Mouse (Mus musculus) hindlimb bud, embryonic 11.5 days (tissue): ENCODE data around the gene Aacs.

Experiments used
- DNase-seq: peaks from one replicate; pipeline ENCODE4 v3.0.0-alpha.2; 2012; ENCODE audit warnings: low read depth, low spot score; ENCODE audit errors: extremely low spot score

Aacs gene

GRCm38 (mm10) chr5:125532545-125533224 lies 57.1 kb downstream of the Aacs start:
- no peak for DNase-seq

DNA sequence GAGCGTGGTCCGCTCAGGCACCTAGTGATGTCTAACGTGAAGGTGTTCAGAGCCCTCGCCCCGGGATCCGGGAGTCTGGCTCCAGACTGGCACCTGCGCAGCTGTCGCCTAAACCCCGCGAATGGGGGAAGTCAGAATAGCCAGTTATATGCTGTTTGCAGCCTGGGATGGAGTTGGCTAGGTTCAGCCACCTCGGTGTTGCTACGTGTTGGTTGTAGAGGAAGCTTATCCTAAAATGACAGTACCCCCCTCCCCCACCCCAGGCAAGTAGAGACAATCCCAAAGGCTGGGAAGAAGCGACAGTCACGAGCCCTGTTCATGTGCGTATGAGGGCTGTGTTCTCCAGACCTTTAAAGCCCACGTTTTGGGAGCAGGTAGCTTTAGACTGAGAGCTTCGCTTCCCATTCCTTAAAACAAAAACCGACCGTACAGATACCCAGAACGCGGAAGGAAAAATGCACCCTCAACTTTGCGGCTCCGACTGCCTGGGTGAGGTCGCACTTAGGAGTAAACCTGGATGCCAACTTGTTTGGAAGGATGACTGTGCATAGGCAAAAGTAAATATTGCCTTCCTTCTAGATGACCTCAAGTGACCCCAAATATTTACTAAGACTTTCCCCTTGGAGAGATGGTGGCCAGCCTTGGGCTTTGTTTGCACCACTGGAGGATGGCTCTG lies 57.7 kb downstream of the Aacs start:
- DNase-seq, result no peak

- no peak for DNase-seq
Observed at GRCm38 (mm10) chr5:125534168-125534610, 58.6 kb downstream of the Aacs start.

DNA sequence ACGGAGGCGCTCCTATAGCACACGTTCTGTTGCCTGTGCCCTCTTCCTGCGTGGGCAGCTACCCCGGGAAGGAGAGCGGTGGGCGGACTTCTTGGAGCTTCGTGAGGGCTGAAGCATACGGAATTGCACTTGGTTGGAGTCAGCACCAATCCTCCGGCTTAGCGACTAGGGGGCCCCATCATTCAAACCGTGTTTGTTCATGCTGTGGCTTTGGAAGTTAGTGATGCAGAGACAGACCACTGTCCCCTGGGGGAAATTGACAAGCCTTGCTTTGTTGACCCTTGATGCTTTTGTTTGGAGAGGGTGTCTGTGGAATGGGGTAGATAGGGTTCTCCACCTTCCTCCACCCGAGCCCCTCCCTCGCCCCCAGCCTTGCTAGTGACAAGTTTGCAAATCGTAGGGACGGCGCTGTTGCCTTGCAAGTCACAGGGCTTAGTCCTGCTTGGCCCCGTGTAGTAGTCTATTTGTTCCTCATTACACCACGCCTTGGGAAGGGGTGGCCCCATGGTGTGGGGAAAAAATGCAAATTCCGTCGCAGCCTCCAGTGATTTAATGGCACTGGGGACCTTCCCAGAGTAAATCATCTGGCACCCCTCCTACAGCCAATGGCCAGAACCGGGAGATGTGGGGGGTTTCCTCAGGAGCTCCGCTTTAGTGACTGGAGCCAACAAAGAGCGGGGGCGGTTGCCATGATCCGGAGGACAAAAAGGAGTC lies 59.2 kb downstream of the Aacs start:
- no peak for DNase-seq

- no peak for DNase-seq
Observed at GRCm38 (mm10) chr5:125545090-125545489, 69.5 kb downstream of the Aacs start.

- DNase-seq, result no peak
Observed at GRCm38 (mm10) chr5:125546293-125546692, 70.7 kb downstream of the Aacs start.

DNA sequence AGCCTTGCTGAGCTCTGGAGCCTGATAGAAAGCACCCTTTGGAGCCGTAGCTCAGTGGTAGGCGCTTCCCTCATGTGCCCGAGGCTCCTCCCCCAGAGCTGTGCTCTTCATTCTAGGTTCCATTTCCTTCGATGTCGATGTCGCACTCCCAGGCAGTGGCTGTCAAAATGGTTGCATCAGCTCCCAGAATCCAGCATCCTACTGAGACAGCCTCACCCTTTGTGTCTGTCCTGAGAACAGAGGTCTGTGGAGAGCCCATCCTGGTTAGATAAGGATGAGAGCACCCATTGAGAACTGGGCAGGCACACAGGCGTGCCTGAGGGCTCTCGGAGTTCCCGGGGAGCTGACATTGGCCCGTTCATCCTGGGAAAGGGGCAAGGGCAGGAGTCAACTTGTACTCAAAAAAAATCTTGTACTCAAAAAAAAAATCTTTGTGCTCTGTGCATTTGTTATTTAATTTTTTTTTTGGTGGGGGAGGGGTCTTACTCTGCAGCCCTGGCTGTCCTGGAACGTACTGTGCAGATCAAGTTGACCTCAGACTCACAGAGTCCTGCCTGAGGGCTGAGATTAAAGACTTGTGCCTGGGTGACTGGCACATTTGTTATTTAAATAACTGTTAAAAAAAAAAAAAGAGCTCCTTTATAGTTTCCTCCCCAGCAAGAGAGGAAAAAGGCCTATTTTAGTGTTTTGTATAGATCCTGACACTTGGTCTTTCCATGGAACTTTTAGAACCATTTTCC lies 74.3 kb downstream of the Aacs start:
- no peak for DNase-seq

- no peak for DNase-seq
Observed at GRCm38 (mm10) chr5:125555732-125556131, 80.1 kb downstream of the Aacs start.

GRCm38 (mm10) chr5:125563492-125563891 lies 87.9 kb downstream of the Aacs start:
- DNase-seq, result no peak

GRCm38 (mm10) chr5:125565725-125566124 lies 90.1 kb downstream of the Aacs start:
- no peak for DNase-seq
